Mouse (Mus musculus): ENCODE measurements around the gene Nkpd1.
A peak's percentile ranks its signal among the peaks of the same experiment; 100 is the strongest.

GRCm38 (mm10) chr7:19512353-19512752 lies 5.3 kb upstream of the Nkpd1 start:
- TF ChIP-seq CTCF (conservative IDR thresholded peaks at IDR 0.05 in 1 of 2, IDR thresholded peaks at IDR 0.05 in 1 of 2; ENCODE audit: low read depth in 2 of 2, low read length in 2 of 2) (no peak), TBP (conservative IDR thresholded peaks at IDR 0.05; ENCODE audit: low read depth, low read length) (no peak), MAX (IDR thresholded peaks at IDR 0.05; ENCODE audit: low read length) (peak; percentile 58; the same call in 1 of the 2 replicates), MXI1 (IDR thresholded peaks at IDR 0.05; ENCODE audit: low read depth, low read length) (no peak; the same call in 1 of the 2 replicates), MAFK (IDR thresholded peaks at IDR 0.05; ENCODE audit: insufficient replicate concordance, low read length) (0 out of 2 replicates have a peak, but pooled peaks have one; percentile 25), ELF1 (IDR thresholded peaks at IDR 0.05; ENCODE audit: low read depth, low read length) (no peak), EP300 (IDR thresholded peaks at IDR 0.05; ENCODE audit: low read length) (0 out of 2 replicates have a peak, but pooled peaks have one; percentile 32), ZC3H11A (IDR thresholded peaks at IDR 0.05; ENCODE audit: low read depth, low read length) (no peak), ZMIZ1 (IDR thresholded peaks at IDR 0.05; ENCODE audit: low read depth, low read length) (no peak)

All from CH12.LX (cell line).